Mouse (Mus musculus) brain, adult 2 months (tissue): ENCODE results near the gene Gpc5.

Experiments
- DNase-seq: peaks from one replicate; pipeline ENCODE4 v3.0.0; 2011; ENCODE audit warnings: low read depth, low spot score

The Gpc5 gene

DNA sequence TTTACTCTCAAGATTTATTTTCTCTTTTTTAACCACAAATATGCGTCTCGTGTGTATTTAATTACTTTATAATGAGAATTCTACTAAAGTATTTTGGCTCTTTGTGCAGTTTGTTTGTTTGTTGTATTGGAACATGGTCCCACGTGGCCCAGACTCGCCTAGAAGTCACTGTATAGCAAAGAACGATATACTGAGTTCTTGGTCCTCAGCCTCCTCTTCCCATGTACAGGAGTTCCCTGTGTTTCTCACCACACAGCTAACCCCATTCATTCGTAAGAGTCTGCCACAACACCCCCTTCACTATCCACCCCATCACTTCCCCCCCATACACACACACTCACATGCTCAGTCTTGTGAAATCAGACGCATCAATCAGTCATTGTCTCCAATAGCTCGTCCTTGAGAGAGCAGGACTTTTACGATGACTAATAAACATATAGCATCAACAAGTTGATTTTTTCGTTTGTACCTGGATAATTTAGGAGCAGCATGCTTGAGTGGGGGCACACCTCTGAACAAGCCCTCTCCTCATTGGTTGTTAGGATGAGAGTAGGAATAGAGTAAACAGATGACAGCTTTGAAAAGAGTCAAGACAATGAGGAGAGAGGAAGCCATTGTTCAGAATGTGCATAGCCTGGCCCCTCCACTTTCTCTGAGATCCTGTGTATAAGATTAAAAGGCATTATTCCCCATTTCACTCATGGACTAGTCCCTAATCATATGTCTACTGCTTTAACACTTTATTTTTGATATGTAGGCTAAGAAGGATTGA lies 740.0 kb downstream of the Gpc5 start:
- DNase-seq, result no peak

DNA sequence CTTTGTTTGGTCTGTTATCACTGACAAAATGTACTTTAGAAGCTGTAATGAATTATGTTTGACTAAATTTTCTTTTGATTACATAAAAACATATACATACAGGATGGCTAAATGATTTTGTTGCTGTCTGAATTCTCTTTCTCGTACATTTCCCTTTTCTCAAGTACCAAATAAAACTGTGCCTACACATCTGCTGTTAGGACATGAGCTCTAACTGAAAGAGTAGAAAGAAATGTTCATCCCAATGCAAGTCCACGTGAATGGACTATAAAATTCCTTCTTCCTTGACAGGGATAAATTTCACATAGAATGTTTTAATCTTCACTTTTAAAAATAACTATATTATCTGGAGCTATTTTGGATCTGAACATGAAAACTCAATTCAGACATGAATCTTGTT lies 751.8 kb downstream of the Gpc5 start:
- DNase-seq, result peak; percentile 39

DNA sequence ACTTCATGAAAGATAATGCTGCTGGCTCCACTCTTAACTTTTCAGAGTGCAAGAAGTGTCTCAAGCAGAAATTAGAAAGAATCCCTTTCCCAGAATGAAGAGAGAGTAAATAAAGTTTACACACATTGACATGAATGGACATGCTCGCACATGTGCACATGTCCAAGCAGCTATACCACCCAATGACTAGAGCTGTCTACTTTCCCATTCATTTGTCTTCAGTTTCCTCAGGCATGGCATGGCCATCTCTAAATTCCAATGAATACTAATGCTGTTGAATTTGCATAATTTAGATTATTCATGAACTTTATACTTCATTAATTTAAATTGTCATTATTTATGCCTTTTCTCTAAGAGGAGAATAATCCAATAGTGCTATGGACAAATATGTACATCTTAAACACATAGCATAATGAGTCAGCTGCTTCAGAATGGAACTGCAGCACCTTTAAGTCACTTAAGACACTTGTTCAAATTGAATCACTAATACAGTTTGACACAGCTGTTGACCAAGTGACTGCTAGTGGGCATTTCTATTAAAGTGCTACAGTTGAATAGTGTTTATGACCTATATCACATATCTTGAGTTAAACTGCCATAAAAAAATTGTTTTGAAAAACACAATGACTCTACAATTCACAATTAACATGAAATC lies 752.9 kb downstream of the Gpc5 start:
- DNase-seq, result no peak

DNA sequence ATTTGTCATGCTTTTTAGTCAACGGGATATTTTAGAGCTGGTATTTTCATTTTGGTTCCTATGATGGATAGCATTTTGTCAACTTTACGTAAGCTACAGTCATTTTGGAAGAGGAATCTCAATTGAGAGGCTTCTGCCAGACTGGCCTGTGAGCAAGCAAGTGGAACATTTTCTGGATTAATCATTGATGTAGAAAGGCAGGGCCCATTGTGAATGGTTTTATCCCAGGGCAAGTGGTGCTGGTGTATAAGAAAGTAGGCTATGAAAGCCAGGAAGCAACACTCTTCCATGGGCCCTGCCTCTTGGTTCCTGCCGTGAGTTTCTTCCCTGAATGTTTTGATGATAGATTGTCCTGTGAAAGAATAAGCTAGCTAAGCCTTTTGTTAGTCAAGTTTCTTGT lies 777.1 kb downstream of the Gpc5 start:
- no peak for DNase-seq

DNA sequence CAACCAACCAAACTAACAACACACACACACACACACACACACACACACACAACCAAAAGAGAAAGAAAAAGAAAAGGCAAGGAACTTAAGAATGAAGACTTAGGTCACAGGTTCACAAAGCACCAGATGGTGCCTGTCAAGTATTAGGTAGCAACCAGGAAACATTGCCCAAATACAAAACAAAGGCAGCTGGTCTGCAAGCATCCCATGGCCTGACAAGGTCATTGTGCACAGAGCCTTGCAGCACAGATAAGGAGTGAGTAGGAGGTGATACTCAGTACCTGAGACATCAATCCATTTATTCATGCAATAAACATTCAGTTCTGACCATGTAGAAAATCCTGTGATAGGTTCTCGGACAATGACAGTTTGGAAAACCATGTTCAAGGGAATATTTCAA lies 884.0 kb downstream of the Gpc5 start:
- DNase-seq, result peak; percentile 4

DNA sequence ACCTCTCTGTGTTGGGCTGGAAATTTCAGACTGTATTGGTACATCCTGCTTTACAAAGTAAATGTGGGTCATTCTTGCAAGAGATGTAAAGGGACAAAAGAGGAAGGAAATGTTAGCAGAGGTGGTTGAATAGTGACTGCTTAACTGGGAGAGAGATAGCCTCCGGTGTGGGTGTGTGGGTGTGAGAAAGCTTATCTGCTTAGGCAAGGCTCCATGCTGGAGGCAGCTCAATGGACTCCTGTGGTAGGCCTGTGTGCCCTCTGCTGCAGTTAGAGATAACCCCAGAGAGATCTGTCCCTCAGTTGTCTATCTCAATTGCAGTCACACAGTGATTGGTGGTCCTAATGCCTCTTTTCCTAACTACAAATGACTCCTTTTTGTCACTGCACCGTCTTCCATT lies 887.2 kb downstream of the Gpc5 start:
- no peak for DNase-seq

DNA sequence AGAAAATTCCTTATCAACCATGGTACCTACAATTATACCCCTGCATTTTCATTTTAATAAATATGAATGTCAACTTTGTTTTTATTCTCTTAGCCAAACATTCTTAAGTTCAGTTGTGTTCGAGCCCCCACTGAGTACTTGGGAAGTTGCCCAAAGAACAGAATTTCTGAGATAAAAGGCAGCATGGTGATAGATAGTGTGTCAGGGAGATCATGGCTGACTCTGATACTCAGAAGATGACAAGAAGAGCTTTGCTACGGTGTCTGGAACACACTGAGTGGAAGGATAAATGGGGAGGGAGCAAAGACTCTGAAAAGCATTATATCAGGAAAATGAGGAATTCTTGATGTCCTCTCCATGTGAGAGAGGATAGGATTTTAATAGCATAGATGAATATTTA lies 898.7 kb downstream of the Gpc5 start:
- DNase-seq, result no peak

DNA sequence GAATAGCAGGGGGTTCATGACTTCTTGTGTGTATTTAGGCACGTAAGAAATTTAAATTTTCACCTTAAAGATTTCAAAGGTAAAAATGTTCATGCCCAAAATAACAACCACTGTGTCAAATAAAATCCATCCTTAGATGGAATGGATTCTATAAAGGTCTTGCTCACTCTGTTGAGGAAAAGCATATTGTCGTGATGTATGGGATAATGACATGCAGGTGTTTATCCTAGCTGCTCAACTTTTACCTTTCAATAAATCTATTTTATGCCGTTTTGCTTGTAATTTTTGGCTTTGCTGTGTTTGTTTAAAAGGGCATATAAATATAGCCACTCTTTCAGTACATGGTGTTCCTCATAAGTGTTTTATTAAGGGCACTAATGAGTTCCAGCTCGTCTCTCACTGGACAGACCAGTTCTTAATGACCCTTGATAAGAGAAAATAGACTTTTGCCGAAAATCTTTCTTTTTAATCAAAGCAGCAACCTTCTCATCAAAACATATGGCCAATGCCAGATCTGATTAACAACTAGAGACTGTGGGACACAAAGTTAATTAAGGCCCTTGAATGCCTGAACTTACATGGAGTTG lies 901.6 kb downstream of the Gpc5 start:
- DNase-seq, result no peak

DNA sequence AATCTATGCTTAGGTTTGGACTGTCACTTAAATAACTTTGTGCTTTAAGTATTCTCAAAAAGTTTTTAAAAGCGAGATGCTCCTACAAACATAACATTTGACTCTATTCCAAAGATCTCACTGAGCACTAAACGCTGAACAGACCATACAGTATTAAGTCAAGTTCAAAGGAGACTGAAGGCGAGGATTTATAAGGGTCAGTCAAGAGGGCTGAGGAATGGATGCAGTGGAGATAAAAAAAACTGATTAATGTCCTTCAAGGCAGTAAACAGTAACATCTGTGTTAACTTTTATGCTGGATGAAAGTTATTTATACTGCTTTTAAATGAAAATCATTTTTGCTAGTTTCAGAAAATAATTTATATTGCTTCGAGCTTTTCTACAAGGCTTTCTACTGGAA lies 906.9 kb downstream of the Gpc5 start:
- no peak for DNase-seq

DNA sequence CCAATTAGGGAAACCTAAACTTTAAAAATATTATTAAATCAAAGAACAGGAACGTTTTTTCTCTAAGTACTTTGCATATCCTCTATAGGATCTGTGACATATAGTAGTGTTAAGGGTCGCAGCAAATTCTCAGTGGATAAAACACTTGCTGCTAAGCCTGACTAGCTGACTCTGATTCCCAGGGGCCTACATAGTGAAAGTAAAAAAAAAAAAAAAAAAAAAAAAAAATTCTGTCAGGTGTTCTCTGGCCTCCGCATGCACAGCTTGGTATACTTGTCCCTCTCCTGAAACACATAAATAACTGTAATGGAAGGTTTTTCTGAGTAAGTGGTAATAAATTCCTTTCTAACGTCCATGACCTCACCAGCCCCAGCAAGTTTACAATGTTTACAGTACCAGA lies 995.0 kb downstream of the Gpc5 start:
- no peak for DNase-seq

DNA sequence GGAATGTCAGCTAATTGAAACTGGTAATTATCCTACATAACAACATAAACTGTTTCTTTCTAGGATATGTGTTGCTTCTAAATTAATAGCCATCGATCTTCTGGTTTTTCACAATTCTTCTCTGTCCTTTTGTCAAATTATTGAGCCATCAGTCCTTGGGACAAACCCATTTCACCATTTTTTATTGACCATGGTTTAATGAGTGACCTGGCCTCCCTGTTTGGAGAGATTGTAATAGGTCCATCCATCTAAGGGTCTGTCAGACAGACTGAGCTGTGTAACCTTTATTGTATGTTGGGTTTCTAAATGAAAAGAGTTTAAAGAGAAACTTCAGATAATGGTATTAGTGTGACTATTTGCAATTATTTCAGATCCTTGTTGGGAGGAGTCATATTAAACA lies 1035.9 kb downstream of the Gpc5 start:
- DNase-seq, result no peak

DNA sequence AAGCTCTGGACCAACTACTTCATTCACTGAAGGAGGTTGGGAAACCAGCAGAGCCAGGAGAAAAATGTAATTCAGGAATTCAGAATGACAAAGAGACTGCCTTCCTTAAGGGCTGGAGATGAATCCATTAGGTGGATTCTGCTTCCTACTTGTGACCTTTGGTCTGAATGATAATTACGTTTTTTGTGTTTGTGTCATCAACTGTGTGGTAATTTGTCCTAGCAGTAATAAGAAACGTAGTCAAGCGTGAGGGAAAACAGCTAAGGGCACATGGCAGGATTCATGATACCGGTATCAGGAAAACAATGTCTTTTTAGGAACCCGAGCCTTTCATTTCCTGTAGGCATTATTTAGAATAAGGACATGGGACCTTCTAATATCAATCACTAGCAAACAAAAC lies 1045.3 kb downstream of the Gpc5 start:
- no peak for DNase-seq

DNA sequence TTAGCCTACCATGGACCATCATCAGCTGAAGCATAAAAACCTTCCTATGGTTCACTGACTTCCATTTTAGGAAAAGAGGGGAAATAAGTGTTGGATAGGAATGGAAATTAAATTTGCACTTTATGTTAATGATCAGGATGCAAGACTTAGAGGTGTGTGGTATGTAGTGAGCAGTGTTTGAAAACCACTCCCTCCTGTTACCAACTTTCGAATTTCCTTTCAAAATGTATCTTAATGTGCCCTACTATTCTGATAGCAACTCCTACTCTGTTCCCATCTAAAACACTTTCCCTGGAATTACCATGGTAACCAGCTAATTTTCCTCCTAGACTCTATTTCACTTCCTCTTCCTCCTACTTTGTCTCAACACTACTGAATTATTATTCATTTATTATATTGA lies 1045.8 kb downstream of the Gpc5 start:
- peak; percentile 40 for DNase-seq

DNA sequence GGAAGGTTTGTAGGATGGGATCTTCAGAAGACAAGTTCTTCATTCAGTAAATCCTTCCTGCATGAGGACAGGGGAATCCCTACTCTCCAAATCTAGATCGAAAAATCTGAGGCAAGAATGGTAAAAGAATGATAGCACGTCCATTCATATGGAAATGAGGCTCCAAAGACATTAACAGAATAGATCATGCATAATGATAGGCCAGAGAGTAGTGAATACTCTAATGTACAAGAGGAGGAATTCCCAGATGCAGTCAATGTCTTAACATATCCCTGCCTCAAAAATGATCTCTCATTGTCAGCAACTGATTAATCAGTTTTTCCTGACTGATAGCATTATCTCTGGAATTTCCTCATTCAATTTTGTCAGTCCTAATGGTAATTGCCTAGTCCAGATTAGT lies 1070.6 kb downstream of the Gpc5 start:
- DNase-seq, result no peak

DNA sequence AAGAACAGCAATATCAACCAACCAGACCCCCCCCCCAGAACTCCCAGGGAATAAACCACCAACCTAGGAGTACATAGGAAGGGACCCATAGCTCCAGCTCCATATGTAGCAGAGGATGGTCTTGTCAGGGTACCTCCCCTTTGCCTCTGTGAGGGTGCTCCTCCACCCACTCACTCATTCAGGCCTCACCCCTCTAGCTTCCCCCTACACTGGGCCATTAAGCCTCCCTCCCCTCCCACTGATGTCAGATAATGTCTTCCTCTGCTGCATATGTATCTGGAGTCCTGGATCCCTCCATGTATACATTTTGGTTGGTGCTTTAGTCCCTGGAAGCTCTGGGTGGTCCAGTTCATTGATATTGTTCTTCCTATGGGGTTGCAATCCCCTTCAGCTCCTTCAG lies 1075.4 kb downstream of the Gpc5 start:
- DNase-seq, result no peak

DNA sequence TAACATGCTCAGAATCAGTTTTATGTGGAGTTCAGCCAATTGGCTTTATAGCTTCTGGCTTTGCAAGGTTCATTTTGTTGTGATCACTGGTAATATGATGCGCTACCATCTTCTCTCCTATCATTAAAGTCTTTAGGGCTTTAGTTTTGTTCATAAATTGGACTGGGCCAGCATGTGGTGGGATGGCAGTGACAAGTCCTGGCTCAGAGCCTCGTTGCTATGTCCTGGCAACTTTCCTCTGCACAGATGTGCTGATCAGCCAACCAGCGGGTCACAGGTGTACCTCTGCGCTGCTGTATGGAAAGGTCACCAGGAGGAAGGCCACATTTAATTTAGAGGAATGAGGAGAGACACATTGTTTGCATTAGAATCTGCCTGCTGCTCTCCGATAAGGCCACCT lies 1077.1 kb downstream of the Gpc5 start:
- no peak for DNase-seq

DNA sequence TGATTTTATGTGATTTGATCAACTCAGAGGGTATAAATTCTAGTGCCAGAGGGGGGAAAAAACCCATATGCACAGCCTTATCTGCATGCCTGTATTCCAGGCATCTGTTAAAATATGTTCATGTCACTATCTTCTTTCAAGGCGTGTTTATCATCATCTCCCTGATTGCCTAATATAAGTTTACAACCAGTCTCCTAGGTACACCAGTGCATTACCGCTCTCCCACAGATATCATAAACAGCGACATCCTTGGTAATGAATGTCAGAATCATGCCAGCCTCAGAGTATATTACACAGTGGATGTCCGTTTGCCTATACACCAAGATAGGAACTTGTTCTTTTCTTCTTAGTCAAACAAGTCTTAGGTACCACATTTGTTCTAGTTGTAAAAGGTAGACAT lies 1095.0 kb downstream of the Gpc5 start:
- DNase-seq, result no peak

DNA sequence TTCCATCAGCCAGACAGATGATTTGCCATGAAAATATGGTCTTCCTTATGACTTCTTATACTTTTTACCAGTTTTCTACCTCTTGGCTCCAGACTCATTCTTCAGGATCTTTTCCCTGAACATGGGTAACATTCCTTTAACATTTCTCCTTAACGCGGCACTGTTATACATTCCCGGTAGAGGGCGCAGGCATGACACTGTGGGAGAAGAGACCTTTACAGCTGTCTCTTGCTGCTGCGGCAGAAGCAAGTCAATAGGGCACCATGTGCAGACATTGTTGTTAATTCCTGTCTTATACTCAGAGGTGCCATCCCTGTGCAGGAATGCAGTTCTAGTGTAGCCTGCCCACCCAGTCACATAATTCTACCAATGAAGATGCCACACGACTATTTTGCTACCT lies 1115.0 kb downstream of the Gpc5 start:
- DNase-seq, result peak; percentile 30

DNA sequence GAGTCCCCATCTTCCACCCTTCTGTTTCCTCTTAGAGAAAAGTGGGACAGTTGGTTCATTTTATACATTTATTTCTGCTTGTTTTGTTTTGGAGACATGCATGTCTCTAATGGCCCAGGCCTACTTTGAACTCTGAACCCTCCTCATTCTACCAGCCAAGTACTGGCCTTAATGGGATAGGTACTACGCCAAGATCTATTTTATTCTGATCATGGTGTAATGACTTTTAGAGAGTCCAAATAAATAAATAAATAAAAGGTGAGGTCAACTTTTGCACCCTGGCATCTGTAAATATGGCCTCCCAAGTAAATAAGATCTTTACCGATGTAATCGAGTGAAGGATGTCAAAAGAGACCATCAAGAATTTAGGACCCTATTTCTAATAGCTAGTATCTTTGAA lies 1116.6 kb downstream of the Gpc5 start:
- DNase-seq, result no peak

DNA sequence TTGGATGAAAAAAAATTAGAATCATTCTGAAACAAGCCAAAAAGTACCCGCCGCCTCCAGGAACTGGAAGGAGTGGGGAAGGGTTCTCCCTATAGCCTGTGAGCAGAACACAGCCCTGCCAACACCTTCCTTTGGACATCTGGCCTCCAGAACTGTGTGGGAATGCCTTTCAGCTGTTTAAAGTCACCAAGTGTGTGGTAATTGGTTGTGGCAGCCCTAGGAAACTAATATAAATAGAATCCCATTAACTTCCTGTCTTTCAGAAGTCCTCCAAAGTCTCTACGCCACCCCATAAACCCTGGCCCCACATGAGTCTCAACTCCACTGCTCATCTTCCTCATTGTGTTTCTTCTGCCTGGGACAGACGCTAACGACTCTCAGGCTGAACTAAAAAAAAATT lies 1117.0 kb downstream of the Gpc5 start:
- DNase-seq, result peak; percentile 56

DNA sequence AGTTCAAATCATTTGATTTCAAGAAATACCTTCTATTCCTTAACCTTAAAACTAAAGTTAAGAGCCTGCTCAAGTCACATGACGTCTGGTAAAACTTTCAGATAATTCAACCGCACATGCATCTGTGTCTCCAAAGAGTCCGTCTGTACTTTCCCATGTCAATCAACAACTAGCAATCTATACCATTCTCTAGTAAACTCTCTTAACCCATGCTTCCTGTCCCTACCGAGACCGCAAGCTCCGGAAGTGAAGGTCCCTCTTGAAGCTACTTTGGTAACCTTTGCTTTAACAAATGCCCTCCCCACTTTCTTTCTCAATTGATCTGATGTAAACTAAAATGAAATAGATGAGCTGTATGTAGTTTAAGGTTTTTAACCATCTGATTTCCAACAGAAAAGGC lies 1118.3 kb downstream of the Gpc5 start:
- no peak for DNase-seq

DNA sequence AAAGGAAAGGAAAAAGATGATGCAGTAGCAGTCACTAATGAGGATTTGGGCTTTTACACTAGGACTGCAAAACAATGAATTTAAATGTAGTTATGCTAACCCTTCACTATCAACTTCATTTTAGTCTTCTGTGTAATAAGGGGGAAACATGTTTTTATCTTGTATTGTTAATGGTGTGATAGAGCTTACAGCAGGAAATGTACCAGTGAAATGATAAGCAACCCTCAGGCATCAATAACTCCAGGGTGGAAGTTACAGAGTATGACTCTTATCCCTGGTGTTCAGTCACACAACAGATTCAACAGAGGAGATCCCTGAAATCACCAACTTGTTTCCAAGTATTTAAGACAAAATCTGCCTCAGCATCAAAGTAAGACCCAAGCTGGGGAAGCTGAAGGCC lies 1120.0 kb downstream of the Gpc5 start:
- no peak for DNase-seq

DNA sequence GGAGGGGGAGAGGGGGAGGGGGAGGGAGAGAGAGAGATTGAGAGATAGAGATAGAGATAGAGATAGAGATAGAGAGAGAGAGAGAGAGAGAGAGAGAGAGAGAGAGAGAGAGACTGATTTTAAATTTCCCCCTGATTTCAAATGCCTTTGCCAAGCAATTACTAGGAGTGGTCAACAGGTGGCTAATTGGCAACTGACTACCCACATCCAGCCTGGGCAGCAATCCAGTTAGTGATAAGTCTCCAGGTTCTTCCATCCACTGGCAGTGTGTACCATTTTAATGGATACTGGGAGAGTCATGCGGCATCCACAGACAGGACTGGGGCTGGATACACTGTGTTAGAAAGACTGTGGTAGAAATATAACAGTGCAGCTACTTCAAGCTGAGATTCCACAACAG lies 1166.1 kb downstream of the Gpc5 start:
- DNase-seq, result no peak
